Mouse (Mus musculus): ENCODE measurements around the gene Pex26. TPM values are rescaled to one million over a fixed set of nuclear protein-coding genes. Genes with fewer than 3 reads are reported as not detected.
A peak's percentile ranks its signal among the peaks of the same experiment; 100 is the strongest.

The Pex26 gene
- polyA plus RNA-seq, 1 experiment from 2014 or later, result 12.3 TPM

DNA sequence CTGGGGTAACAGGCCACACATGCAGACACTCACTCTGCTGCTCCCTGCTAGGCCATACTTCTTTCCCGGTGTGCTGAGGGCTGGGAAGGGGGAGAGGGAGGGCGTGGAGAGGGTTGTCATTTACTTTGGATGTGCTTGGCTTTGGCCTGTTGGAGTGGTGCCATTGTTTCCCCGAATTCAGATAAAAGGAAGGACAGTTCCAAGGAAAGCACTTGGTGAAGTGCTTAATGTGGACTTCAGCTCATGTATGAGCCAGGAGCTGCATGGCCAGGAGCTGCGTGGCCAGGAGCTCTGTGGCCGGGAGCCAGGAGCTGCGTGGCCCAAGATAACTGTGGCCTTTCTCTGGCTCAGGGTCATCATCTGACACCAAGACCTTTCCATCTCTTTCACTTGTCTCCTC, 12.4 kb upstream of the Pex26 start:
- Histone ChIP-seq H3K36me3 (no peaks in the 10 kb centered on the region), H3K27ac (replicated peaks) (no peak overlapping the region), H3K4me3 (no peak overlapping the region), H3K4me2 (replicated peaks) (no peak overlapping the region), H3K4me1 (peaks cover 7% of the 10 kb centered on the region; the same call in 1 of the 2 replicates), H3K9ac (replicated peaks) (no peak overlapping the region), H3K27me3 (0 out of 2 replicates have a peak, but pooled peaks cover 3% of the 10 kb centered on the region), H3K9me3 (no peaks in the 10 kb centered on the region)
- ATAC-seq (ENCODE audit: low FRiP score, low read depth), result no peak
- 84% methylated on average over 6 of the region's 6 CpGs for WGBS

DNA sequence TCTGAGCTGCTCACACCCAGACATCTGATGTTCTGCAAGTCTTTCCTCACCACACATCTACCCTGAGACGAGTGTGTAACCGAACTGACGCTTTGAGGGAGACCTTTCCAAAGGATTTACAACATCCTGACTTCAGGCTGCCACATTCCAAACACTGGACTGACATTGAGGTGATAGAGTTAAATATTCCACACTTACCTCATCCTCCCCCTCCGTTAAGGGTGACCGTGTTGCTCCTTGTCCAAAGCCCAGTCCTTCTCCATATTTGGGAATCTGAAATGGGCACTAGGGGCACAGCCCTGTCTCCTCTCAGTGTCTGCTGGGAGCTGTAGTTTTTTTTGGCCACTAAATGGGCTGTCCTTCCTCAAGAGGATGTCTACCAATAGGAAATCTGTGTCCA, 10.0 kb upstream of the Pex26 start:
- Histone ChIP-seq H3K4me3 (no peak overlapping the region), H3K27ac (replicated peaks) (no peak overlapping the region), H3K4me1 (peaks cover 6% of the 10 kb centered on the region; the same call in 1 of the 2 replicates), H3K9ac (replicated peaks) (no peak overlapping the region), H3K36me3 (no peaks in the 10 kb centered on the region), H3K27me3 (0 out of 2 replicates have a peak, but pooled peaks cover 3% of the 10 kb centered on the region), H3K4me2 (replicated peaks) (no peak overlapping the region), H3K9me3 (no peaks in the 10 kb centered on the region)
- WGBS, result 85% methylated on average over 5 of the region's 5 CpGs
- ATAC-seq (ENCODE audit: low FRiP score, low read depth), result no peak

DNA sequence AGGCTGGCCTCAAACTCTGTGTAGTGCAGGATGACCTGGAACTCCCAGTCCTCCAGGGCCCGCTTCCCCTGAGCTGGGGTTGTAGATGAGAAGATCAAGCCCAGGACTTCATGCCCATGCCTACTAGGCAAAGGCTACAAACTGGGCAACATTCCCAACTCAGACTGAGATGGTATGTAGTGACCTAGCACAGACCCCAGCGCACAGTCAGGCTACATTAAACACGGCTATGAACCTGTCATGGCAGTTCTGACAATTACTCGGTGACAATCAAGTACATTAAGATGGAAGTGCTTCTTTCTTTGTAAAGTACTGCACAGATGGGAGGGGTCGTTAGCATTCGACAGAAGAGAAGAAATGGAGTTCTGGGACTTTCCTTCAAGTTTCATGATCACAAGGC, 8.7 kb upstream of the Pex26 start:
- H3K27me3 ChIP-seq, result 0 out of 2 replicates have a peak, but pooled peaks cover 3% of the 10 kb centered on the region
- H3K36me3 ChIP-seq, result no peaks in the 10 kb centered on the region
- H3K4me3 ChIP-seq, result no peak overlapping the region
- no peak overlapping the region for H3K9ac ChIP-seq (replicated peaks)
- H3K4me2 ChIP-seq (replicated peaks), result no peak overlapping the region
- H3K9me3 ChIP-seq, result no peaks in the 10 kb centered on the region
- H3K27ac ChIP-seq (replicated peaks), result no peak overlapping the region
- WGBS, result 91% methylated on average over 6 of the region's 6 CpGs
- peaks cover 6% of the 10 kb centered on the region; the same call in 1 of the 2 replicates for H3K4me1 ChIP-seq
- ATAC-seq (ENCODE audit: low FRiP score, low read depth), result no peak

DNA sequence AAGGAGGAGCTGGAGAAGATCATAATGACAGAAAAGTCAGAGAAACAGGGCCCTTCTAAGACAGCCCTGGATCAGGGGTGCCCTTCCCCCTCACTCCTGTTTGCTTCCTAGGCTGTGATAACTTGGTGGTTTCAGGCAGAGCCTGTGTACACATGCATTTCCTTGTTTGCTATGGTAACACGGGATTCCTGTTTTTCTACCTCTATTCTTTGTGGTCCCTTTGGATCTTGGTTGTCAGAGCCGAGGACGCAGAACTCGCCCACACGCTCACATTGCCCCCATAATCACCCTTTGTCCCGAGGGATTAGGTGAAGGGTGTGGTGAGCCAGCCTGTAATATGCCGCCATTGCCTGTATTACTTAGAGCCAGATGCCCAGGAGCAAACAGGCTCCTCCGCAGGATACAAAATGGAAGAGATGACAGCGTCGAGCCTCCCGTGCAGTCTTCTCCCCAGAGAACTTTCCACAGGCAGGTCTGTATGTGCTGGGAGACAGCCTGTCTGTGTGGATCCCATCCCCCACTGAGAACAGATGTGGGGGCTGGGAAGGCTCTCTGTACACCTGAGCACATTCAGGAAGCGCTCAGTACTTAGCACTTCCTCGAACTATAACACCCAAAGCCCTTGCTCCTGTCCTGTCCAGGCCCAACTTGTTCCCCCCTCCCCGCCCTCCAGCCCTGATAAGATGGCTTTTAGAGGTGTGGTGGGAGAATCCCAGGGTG, 7.3 kb upstream of the Pex26 start:
- no peak overlapping the region for H3K4me3 ChIP-seq
- no peaks in the 10 kb centered on the region for H3K36me3 ChIP-seq
- no peak overlapping the region; the same call in 1 of the 2 replicates for H3K4me2 ChIP-seq (replicated peaks)
- H3K27ac ChIP-seq (replicated peaks), result peak overlapping the region; percentile 20; the same call in 1 of the 2 replicates
- 0 out of 2 replicates have a peak, but pooled peaks cover 3% of the 10 kb centered on the region for H3K27me3 ChIP-seq
- H3K9me3 ChIP-seq, result no peaks in the 10 kb centered on the region
- ATAC-seq (ENCODE audit: low FRiP score, low read depth), result no peak
- 47% methylated on average over 14 of the region's 14 CpGs for WGBS
- H3K9ac ChIP-seq (replicated peaks), result no peak overlapping the region
- H3K4me1 ChIP-seq, result peaks cover 6% of the 10 kb centered on the region; the same call in 1 of the 2 replicates

DNA sequence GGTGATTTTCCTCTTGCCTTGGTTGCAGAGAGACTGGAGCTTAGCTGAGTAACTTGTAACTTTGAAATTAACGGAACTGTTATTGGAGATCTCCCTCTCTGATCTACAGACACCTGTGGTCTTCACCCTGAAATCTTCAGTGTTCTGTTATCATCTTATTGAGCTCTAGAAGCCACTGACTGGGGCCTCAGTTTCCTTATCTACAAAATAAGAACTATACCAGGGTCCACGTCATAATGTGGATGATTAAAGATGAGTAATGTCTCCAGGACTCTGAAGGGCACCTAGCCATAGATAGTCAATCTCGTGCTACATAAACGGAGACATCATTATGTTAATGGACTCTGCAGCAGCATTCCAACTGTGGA, 6.8 kb upstream of the Pex26 start:
- no peak overlapping the region for H3K4me2 ChIP-seq (replicated peaks)
- no peak overlapping the region for H3K27ac ChIP-seq (replicated peaks)
- H3K4me3 ChIP-seq, result no peak overlapping the region
- H3K9ac ChIP-seq (replicated peaks), result no peak overlapping the region
- no peaks in the 10 kb centered on the region for H3K9me3 ChIP-seq
- WGBS, result 77% methylated on average over 4 of the region's 4 CpGs
- H3K27me3 ChIP-seq, result 0 out of 2 replicates have a peak, but pooled peaks cover 3% of the 10 kb centered on the region
- peaks cover 6% of the 10 kb centered on the region; the same call in 1 of the 2 replicates for H3K4me1 ChIP-seq
- H3K36me3 ChIP-seq, result no peaks in the 10 kb centered on the region
- no peak for ATAC-seq (ENCODE audit: low FRiP score, low read depth)

DNA sequence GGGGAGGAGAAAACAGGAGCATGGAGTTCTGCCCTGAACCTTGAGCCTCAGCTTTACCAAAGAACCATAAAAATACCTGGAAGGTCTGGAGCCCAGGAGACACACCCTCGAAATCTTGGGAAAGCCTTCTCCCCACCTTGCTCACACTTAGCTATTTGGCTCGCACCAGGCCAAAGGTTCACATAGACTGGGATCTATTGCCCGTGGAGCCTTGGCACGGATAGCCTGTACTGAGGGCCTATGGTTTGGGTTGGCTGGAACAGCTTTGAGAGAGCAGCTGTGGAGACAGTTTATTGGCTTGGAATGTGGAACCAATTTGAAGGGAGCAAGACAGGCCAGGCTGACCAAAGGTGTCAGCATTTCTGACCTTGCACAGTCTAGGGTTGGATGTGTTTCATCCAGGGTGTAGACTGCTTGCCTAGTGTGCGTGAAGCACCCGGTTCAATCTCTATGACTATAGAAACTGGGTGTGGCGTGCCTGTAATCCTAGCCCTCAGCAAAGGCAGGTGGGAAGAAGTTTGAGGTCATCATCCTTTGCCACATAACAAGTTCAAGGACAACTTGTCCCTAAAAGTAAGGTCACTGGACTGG, 6.3 kb upstream of the Pex26 start:
- H3K4me1 ChIP-seq, result peaks cover 6% of the 10 kb centered on the region; the same call in 1 of the 2 replicates
- H3K36me3 ChIP-seq, result no peaks in the 10 kb centered on the region
- WGBS, result 88% methylated on average over 7 of the region's 7 CpGs
- ATAC-seq (ENCODE audit: low FRiP score, low read depth), result no peak
- 0 out of 2 replicates have a peak, but pooled peaks cover 3% of the 10 kb centered on the region for H3K27me3 ChIP-seq
- H3K4me2 ChIP-seq (replicated peaks), result no peak overlapping the region
- no peaks in the 10 kb centered on the region for H3K9me3 ChIP-seq
- H3K27ac ChIP-seq (replicated peaks), result no peak overlapping the region
- no peak overlapping the region for H3K9ac ChIP-seq (replicated peaks)
- no peak overlapping the region for H3K4me3 ChIP-seq

DNA sequence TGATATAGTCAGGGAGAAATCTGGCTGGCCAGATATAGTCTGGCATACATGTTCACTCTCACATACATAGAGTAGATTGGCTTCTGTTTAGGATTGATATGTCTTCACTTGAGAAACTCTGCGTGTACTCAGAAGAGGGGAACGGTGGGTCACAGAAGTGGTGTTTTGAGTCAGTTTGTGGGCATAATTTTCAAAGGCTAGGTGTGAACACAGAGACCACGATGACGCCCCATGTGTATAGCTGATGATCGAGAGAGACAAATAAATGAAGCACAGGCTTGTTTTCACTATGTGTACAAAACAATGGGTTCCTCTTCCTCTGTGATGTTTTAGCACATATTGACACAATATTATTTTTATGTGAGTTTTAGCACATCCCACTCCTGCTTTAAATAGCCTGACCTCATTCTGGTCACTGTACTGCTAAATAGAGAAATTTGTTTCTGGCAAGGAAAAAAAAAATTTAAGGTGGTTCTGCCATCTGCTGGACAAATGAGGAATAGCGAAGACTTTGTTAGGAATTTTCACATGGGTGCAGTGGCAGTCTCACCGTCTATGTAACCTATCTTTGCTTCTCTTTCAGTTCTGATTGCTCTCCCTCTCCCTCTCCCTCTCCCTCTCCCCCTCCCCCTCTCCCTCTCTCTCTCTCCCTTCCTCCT, 4.6 kb upstream of the Pex26 start:
- Histone ChIP-seq H3K4me1 (peaks cover 8% of the 10 kb centered on the region; the same call in 1 of the 2 replicates), H3K27me3 (no peaks in the 10 kb centered on the region), H3K9me3 (no peaks in the 10 kb centered on the region), H3K27ac (replicated peaks) (no peak overlapping the region), H3K36me3 (no peaks in the 10 kb centered on the region), H3K9ac (replicated peaks) (no peak overlapping the region), H3K4me2 (replicated peaks) (no peak overlapping the region), H3K4me3 (no peak overlapping the region)
- no peak for ATAC-seq (ENCODE audit: low FRiP score, low read depth)
- WGBS, result 59% methylated on average over 7 of the region's 7 CpGs

DNA sequence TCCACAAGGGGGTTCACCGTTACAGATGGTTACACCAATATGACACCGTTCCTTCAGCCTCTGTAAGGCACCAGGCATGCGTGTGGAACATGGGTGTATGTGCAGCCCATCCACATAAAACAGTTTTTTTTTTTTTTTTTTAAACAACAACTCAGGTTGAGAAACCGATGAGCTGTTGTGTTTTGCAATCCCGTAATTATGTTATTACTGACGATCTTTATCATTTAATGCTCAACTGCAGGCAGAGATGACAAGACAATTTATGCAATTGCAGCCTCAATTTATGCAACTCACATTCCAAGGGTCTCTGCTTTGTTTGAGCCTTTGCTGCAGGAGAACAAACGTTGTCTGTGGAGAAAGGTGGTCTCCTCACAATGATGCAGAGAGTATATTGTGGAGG, 3.6 kb upstream of the Pex26 start:
- ATAC-seq (ENCODE audit: low FRiP score, low read depth), result no peak
- H3K4me1 ChIP-seq, result peaks cover 16% of the 10 kb centered on the region
- no peaks in the 10 kb centered on the region for H3K27me3 ChIP-seq
- no peaks in the 10 kb centered on the region for H3K9me3 ChIP-seq
- no peak overlapping the region for H3K9ac ChIP-seq (replicated peaks)
- H3K4me3 ChIP-seq, result no peak overlapping the region
- H3K4me2 ChIP-seq (replicated peaks), result no peak overlapping the region
- 72% methylated on average over 7 of the region's 7 CpGs for WGBS
- no peak overlapping the region for H3K27ac ChIP-seq (replicated peaks)
- no peaks in the 10 kb centered on the region for H3K36me3 ChIP-seq

DNA sequence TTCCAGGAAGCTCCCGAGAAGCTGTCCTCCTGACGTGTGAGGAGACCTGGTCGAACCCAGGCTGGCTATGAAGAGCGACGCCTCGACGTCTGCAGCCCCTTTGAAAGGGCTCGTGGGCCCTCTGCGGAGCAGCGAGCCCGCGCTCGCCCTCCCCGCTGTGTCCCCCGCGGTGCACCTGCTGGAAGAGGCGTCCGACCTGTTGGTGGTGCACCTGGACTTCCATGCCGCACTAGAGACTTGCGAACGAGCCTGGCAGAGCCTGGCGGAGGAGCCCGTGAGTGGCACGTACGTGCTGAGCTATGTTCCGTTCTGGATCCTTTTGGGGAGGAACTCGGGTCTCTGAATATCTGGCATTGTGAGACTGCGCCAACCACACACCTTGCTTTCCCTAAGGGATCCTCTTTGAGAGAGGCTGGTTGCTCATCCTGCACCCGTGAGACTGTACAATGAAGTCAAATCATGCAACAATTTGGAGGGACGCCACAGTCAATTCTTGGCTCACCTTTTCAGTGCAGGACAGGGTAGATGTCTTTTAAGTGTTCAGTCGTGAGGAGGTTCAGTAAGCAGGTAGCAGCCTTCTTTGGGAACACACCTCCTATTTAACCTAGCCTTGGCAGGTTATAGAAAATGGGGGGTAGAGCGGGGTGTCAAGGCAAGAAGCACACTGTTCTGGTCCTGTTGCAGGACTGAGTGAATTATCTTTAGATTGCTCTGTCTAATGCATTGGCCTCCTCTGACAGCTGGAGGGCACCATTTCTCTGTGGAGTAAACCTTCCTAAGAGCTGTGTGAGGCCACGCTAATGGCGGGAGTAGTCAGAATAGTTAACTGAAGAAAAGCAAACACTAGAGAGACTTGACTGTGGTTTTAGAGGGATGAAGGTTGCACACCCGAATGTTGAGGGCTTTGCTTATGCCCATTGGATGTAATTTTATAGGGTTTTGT, 1.0 kb downstream of the Pex26 start:
- H3K27ac ChIP-seq (replicated peaks), result no peak overlapping the region
- H3K36me3 ChIP-seq, result peaks cover 13% of the 10 kb centered on the region
- peak overlapping the region; percentile 54 for H3K4me3 ChIP-seq
- WGBS, result 2% methylated on average over 35 of the region's 35 CpGs
- H3K27me3 ChIP-seq, result no peaks in the 10 kb centered on the region
- no peaks in the 10 kb centered on the region for H3K9me3 ChIP-seq
- peak; percentile 54 for ATAC-seq (ENCODE audit: low FRiP score, low read depth)
- peak overlapping the region; percentile 94 for H3K4me2 ChIP-seq (replicated peaks)
- H3K9ac ChIP-seq (replicated peaks), result peak overlapping the region; percentile 72
- peaks cover 17% of the 10 kb centered on the region for H3K4me1 ChIP-seq

DNA sequence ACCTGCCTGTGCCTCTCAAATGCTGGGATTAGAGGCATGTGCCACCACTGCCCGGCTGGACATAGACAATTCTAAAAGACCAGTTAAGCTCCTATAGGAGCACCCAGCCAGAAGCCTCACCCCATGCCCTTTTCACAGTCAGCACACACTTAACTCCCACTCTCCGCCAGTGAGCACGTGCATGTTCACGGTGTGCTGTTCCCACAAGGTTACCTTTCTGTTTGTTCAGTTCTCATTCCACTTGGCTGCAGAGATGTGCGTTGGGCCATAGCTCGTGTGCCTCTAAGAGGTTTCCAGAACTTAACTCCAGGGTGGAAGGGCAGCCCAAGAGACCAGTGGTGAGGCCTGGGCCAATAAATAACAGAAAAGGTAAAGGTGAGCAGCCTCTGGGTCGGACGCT, 1.8 kb downstream of the Pex26 start:
- ATAC-seq (ENCODE audit: low FRiP score, low read depth), result no peak
- 85% methylated on average over 8 of the region's 8 CpGs for WGBS
- Histone ChIP-seq H3K36me3 (peaks cover 20% of the 10 kb centered on the region), H3K27ac (replicated peaks) (no peak overlapping the region), H3K4me1 (peaks cover 17% of the 10 kb centered on the region), H3K27me3 (no peaks in the 10 kb centered on the region), H3K9me3 (no peaks in the 10 kb centered on the region), H3K4me2 (replicated peaks) (peak overlapping the region; percentile 94), H3K9ac (replicated peaks) (no peak overlapping the region), H3K4me3 (peak overlapping the region; percentile 54; the same call in 1 of the 2 replicates)

DNA sequence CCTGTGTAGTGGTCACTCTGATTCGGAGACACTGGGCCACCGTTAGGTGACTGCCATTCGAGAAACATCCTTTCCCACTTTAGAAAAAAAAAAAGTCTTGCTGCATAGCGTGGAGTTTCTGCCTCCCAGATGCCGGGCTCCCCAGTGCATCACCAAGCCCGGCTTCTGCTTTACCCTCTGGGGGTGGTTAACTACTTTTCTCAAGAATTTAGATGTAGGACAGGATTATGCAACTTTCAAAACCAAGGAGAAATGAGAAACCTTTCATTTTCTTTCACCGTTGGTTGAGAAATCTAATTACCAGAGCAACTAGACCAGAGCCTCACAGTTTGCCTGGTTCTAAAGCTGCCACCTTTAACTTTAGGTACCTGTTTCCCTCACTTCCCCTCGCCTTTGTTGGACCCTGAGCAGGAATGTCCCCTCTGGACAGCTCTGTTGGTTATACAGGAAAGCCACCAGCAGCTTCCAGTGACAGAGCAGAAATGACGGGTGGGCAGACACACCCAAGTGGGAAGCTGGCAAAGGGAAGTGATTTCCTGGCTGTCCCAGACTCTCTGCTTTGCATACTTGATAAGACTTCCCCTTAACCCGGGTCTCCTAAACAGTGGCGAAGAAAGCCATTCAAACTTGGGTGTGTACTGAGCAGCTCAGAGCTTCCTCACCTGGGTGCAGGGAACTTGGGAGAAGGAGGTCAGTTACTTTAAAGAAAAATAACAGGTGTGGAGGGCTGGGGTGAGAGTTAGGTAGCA, 8.0 kb downstream of the Pex26 start:
- Histone ChIP-seq H3K27ac (replicated peaks) (no peak overlapping the region), H3K4me3 (no peak overlapping the region), H3K9me3 (no peaks in the 10 kb centered on the region), H3K4me1 (peaks cover 6% of the 10 kb centered on the region; the same call in 1 of the 2 replicates), H3K36me3 (peaks cover 45% of the 10 kb centered on the region), H3K27me3 (no peaks in the 10 kb centered on the region), H3K9ac (replicated peaks) (no peak overlapping the region), H3K4me2 (replicated peaks) (no peak overlapping the region)
- ATAC-seq (ENCODE audit: low FRiP score, low read depth), result no peak
- 89% methylated on average over 11 of the region's 11 CpGs for WGBS

All from midbrain, embryonic 12.5 days (tissue).